Mouse (Mus musculus) liver, adult 2 months (tissue): ENCODE measurements at regions not wholly inside any gene's neighbourhood (a gene's known extent, or its start where the extent isn't known, plus 50 kb on each side); places are given as distances from the start of the nearest gene placed in this dataset.

ENCODE experiments used
- DNase-seq: peaks from one replicate; pipeline ENCODE4 v3.0.0-alpha.2; 2011; ENCODE audit warnings: low read depth, low spot score; ENCODE audit errors: extremely low read depth
- H3K27ac ChIP-seq: fragments of 200-500 bp; replicated peaks from 2 replicates; pipeline ENCODE4 v1.5.1; 2012; ENCODE audit warnings: low read depth, mild to moderate bottlenecking, control low read depth, inconsistent platforms, low read length; ENCODE audit not compliant: insufficient read depth
- H3K27me3 ChIP-seq: fragments of 200-500 bp; 2 replicates; pipeline ENCODE4 v1.6.1; 2012; ENCODE audit warnings: mild to moderate bottlenecking, moderate library complexity, low read length, inconsistent platforms; ENCODE audit not compliant: control insufficient read depth, insufficient read depth
- H3K36me3 ChIP-seq: fragments of 200-500 bp; 2 replicates; pipeline ENCODE4 v1.6.1; 2012; ENCODE audit warnings: low read length, inconsistent platforms; ENCODE audit not compliant: control insufficient read depth, insufficient read depth
- H3K4me1 ChIP-seq: fragments of 200-500 bp; 2 replicates; pipeline ENCODE4 v1.6.1; 2011; ENCODE audit warnings: low read length; ENCODE audit not compliant: control insufficient read depth, insufficient read depth
- H3K4me3 ChIP-seq: fragments of 200-500 bp; 2 replicates; pipeline ENCODE4 v1.5.1; 2011; ENCODE audit warnings: low read depth, mild to moderate bottlenecking, control low read depth, low read length, moderate library complexity; ENCODE audit not compliant: insufficient read depth
- H3K79me2 ChIP-seq: fragments of 200-500 bp; 2 replicates; pipeline ENCODE4 v1.6.1; 2012; ENCODE audit warnings: inconsistent platforms, mild to moderate bottlenecking, low read length, moderate library complexity; ENCODE audit not compliant: control insufficient read depth, insufficient read depth
- H3K9ac ChIP-seq: fragments of 200-500 bp; 2 replicates; pipeline ENCODE4 v1.6.1; 2012; ENCODE audit warnings: low read depth, mild to moderate bottlenecking, control low read depth, inconsistent platforms, low read length
- CTCF ChIP-seq: fragments of 200-500 bp; IDR thresholded peaks from 2 replicates; pipeline ENCODE4 v1.5.1; 2011; ENCODE audit warnings: low read depth, low read length, control low read depth
- POLR2A ChIP-seq: fragments of 200-500 bp; IDR thresholded peaks from 2 replicates; pipeline ENCODE4 v1.6.1; 2011; ENCODE audit warnings: low read length, control low read depth; ENCODE audit not compliant: insufficient read depth; ENCODE audit errors: extremely low read depth
- WGBS: fragments of 180-500 bp; shearing (Covaris S2); methylation state at CpG from one replicate; pipeline ENCODE4 v1.1.7; 2018; 5-methylcytosine and 5-hydroxymethylcytosine counted together

DNA sequence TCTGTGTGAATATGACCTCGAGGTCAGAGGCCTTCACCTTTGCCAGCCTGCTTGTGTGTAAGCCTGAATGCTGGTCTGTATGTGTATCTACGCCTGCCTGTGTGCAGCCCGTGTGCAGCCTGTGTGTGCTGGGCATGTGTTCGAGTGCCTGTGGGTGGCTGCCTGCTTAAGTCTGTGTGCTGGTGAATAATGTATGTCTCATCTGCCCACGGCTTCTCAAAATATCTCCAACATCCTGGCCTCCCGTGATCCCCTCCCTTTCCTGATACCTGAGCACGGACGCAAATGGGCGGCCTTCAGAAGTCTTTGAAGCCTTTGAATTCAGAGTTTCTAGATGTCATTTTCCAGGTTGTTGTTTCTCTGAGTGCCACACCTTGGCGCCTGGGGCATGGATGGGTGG lies 170.1 kb upstream of the Zfp64 start:
- TF ChIP-seq POLR2A (no peak), CTCF (no peak)
- WGBS = 85% methylated on average over 10 of the region's 10 CpGs
- no peak overlapping the region for H3K27ac ChIP-seq

DNA sequence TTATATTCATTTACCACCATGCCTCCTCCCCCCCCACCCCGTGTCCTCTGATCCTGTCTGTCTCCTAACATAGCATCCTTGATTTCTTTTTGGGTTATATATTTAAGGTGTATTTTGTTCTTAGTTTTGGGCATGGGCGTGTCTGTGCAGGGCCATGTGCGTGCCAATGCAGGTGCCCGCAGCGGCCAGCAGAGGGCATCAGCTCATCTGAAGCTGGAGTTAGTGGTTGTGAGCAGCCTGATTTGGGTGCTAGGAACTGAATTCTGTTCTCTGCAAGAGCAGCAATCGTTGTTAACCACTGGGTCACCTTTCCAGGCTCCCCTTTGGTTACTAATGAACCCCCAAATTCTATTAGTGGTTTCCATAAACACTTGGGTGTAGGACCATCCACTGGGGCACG lies 167.5 kb upstream of the Zfp64 start:
- DNase-seq = no peak
- 87% methylated on average over 7 of the region's 7 CpGs for WGBS
- no peak for TF ChIP-seq CTCF
- H3K27ac ChIP-seq = no peak overlapping the region
- H3K4me3 ChIP-seq = no peak overlapping the region
- H3K4me1 ChIP-seq = no peaks in the 10 kb centered on the region
- H3K36me3 ChIP-seq = no peaks in the 10 kb centered on the region
- H3K9ac ChIP-seq = no peak overlapping the region
- H3K27me3 ChIP-seq = no peaks in the 10 kb centered on the region
- no peaks in the 10 kb centered on the region for H3K79me2 ChIP-seq

More for the DNA sequence above, 170.1 kb upstream of the Zfp64 start:
- H3K79me2 ChIP-seq = no peaks in the 10 kb centered on the region
- no peaks in the 10 kb centered on the region for H3K36me3 ChIP-seq
- no peak for DNase-seq
- H3K4me3 ChIP-seq = no peak overlapping the region
- H3K27me3 ChIP-seq = no peaks in the 10 kb centered on the region
- no peak overlapping the region for H3K9ac ChIP-seq
- H3K4me1 ChIP-seq = no peaks in the 10 kb centered on the region

DNA sequence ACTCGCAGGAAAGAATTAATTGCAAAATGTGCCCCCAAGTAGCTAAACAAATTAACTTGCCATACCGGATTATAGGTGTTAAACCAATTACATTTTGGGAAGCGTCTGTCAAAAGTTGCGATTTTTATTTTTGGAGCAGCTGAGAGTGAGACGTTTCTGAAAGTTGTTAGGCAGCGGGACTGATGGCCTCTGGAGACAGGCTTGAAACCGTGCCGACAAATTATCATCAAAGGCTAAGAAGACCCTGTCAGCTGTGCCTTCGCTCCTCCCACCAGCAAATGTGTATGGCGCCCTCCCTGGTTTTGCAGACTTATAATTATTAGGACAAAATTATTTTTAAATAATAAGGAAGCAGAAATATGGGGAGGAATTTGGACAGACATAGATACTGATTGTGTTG lies 161.5 kb upstream of the Zfp64 start:
- Histone ChIP-seq H3K27ac (no peak overlapping the region), H3K79me2 (no peaks in the 10 kb centered on the region), H3K4me1 (no peaks in the 10 kb centered on the region), H3K9ac (no peak overlapping the region), H3K36me3 (no peaks in the 10 kb centered on the region), H3K4me3 (no peak overlapping the region), H3K27me3 (no peaks in the 10 kb centered on the region)
- no peak for TF ChIP-seq CTCF
- TF ChIP-seq POLR2A = no peak
- no peak for DNase-seq
- WGBS = 70% methylated on average over 10 of the region's 10 CpGs

DNA sequence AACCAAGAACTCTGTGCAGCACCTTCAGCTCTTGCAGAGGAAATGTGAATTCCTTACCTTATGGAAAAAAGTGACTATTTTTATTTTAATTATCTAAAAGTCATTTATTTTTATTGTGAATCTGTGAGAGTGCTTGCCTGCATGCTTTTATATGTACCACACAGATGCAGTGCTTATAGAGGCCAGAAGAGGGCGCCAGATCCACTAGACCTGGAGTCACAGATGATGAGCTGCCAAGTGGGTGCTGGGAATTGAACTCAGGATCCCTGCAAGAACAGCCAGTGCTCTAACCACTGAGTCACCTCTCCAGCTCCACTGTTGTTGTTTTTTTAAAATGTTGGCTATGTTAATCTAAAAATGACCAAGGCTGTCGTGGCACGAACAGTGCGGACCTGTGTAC lies 153.7 kb upstream of the Zfp64 start:
- DNase-seq = no peak
- no peaks in the 10 kb centered on the region for H3K4me1 ChIP-seq
- 85% methylated on average over 4 of the region's 4 CpGs for WGBS
- TF ChIP-seq POLR2A (no peak), CTCF (peak; percentile 38; the same call in 1 of the 2 replicates)
- no peaks in the 10 kb centered on the region for H3K36me3 ChIP-seq
- no peak overlapping the region for H3K9ac ChIP-seq
- H3K79me2 ChIP-seq = no peaks in the 10 kb centered on the region
- H3K27me3 ChIP-seq = no peaks in the 10 kb centered on the region
- H3K4me3 ChIP-seq = no peak overlapping the region
- no peak overlapping the region for H3K27ac ChIP-seq

DNA sequence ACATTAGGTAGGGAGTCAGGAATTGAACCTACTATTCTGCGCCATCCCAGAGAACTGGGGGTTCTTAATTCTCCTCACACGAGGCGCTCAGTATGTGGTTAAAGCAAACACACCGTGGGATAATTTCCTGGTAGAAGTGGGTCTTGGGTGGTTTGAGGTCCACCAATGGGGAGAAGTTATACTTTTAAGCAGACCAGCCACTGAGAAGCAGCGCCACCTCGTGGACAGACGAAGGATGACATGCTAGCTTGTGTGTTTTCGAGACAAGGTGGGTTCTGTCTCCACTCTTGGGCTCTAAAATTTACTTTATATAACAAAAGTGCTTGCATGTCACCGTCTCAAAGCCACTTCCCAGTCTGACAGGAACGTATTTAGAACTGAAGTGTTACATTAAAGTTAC lies 152.7 kb upstream of the Zfp64 start:
- H3K27me3 ChIP-seq = no peaks in the 10 kb centered on the region
- H3K36me3 ChIP-seq = no peaks in the 10 kb centered on the region
- 38% methylated on average over 10 of the region's 10 CpGs for WGBS
- H3K27ac ChIP-seq = no peak overlapping the region
- DNase-seq = peak; percentile 8
- no peaks in the 10 kb centered on the region for H3K4me1 ChIP-seq
- H3K4me3 ChIP-seq = no peak overlapping the region
- no peak overlapping the region for H3K9ac ChIP-seq
- TF ChIP-seq POLR2A = no peak
- TF ChIP-seq CTCF = peak; percentile 81
- no peaks in the 10 kb centered on the region for H3K79me2 ChIP-seq

DNA sequence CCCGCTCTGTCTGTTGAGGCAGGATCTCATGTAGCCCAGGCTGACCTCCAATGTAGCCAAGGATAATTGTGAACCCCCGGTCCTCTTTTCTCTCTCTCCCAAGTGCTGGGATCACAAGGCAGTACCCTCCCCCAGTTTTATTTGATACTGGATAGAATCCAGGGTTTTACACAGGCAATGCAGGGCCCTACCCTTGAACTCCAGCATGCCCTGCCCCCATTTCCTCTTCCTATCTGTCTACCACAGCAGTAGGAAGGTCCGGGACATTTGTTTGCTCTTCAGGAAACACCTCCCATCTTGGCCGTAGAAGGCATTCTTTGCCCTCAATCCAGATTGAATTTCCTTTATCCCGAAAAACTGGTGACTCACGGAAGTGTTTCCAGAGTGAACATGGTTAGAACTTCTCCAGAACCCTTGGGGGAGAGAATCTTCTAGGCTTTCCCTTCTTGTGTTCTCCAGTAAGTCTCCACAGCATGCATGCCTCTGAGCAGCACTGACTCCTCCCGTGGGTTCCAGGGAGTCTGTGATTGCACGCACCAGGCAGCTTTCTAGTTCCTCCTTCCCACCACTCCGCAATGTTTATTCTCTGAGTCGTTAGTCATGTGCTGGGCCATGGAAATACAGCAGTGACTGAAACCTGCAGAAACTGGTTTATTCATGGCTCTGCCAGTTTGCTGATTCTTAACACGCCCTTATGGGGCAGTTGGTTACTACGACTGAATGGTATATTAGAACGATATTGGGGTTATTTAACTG lies 146.3 kb upstream of the Zfp64 start:
- no peak for DNase-seq
- H3K36me3 ChIP-seq = no peaks in the 10 kb centered on the region
- no peak overlapping the region for H3K27ac ChIP-seq
- H3K27me3 ChIP-seq = no peaks in the 10 kb centered on the region
- no peak overlapping the region for H3K9ac ChIP-seq
- no peaks in the 10 kb centered on the region for H3K4me1 ChIP-seq
- H3K4me3 ChIP-seq = no peak overlapping the region
- no peak for TF ChIP-seq CTCF
- TF ChIP-seq POLR2A = no peak
- no peaks in the 10 kb centered on the region for H3K79me2 ChIP-seq
- WGBS = 71% methylated on average over 13 of the region's 13 CpGs
